Mouse (Mus musculus): Measurements from ENCODE around the gene Arntl. TPM values are rescaled to one million over a fixed set of nuclear protein-coding genes. Genes with fewer than 3 reads are reported as not detected.

Gene Arntl
- polyA plus RNA-seq, 1 experiment from 2014 or later: 12.3 TPM

- Histone ChIP-seq H3K4me2 (ENCODE audit: low read length) (no peak overlapping the region), H3K9ac (ENCODE audit: low read length) (no peak overlapping the region), H3K4me1 (ENCODE audit: control insufficient read depth, insufficient read depth, low read length) (no peaks in the 10 kb centered on the region), H3K9me3 (replicated peaks; ENCODE audit: control insufficient read depth, low read length) (no peaks in the 10 kb centered on the region), H3K36me3 (ENCODE audit: control insufficient read depth, insufficient read depth, low read length) (peaks cover 7% of the 10 kb centered on the region; the same call in 1 of the 2 replicates), H3K27ac (ENCODE audit: low read depth, low read length) (no peak overlapping the region), H3K27me3 (replicated peaks; ENCODE audit: control insufficient read depth, insufficient read depth, low read length) (no peaks in the 10 kb centered on the region), H3K4me3 (ENCODE audit: low read depth, low read length) (no peak overlapping the region)
- no peak for ATAC-seq
- DNase-seq (ENCODE audit: low spot score): no peak
Measured at GRCm38 (mm10) chr7:113334036-113334435, 126.8 kb downstream of the Arntl start.

- Histone ChIP-seq H3K36me3 (ENCODE audit: control insufficient read depth, insufficient read depth, low read length) (peaks cover 7% of the 10 kb centered on the region; the same call in 1 of the 2 replicates), H3K4me1 (ENCODE audit: control insufficient read depth, insufficient read depth, low read length) (no peaks in the 10 kb centered on the region), H3K9me3 (replicated peaks; ENCODE audit: control insufficient read depth, low read length) (no peaks in the 10 kb centered on the region), H3K4me3 (ENCODE audit: low read depth, low read length) (no peak overlapping the region), H3K9ac (ENCODE audit: low read length) (no peak overlapping the region), H3K27ac (ENCODE audit: low read depth, low read length) (no peak overlapping the region), H3K27me3 (replicated peaks; ENCODE audit: control insufficient read depth, insufficient read depth, low read length) (no peaks in the 10 kb centered on the region), H3K4me2 (ENCODE audit: low read length) (no peak overlapping the region)
- DNase-seq (ENCODE audit: low spot score) (no peak), ATAC-seq (no peak)
- 88% methylated on average over 8 of the region's 8 CpGs for WGBS
Measured at GRCm38 (mm10) chr7:113335250-113335649, 128.0 kb downstream of the Arntl start.

DNA sequence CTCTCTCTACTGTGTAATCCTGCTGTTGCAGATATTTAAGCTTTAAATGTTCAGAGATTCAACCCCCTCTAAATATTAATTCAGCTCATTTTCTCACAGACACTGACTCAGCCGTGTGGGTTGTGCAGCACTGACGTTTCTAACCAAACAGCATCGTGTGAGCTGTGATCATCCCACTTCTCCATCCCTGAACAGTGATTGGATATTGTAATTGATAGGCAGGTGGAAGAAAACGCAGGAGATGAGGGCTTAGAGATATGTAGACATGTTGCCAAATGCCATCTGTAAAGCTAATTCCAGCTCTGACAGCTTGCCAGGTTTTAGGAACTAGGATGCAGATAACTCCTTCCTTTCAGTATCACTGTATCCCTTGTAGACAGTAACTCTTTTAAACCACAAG lies 140.0 kb downstream of the Arntl start:
- Histone ChIP-seq H3K4me3 (ENCODE audit: low read depth, low read length) (no peak overlapping the region), H3K36me3 (ENCODE audit: control insufficient read depth, insufficient read depth, low read length) (no peaks in the 10 kb centered on the region), H3K4me2 (ENCODE audit: low read length) (peak overlapping the region; percentile 9), H3K9ac (ENCODE audit: low read length) (no peak overlapping the region), H3K27me3 (replicated peaks; ENCODE audit: control insufficient read depth, insufficient read depth, low read length) (no peaks in the 10 kb centered on the region), H3K9me3 (replicated peaks; ENCODE audit: control insufficient read depth, low read length) (no peaks in the 10 kb centered on the region), H3K27ac (ENCODE audit: low read depth, low read length) (peak overlapping the region; percentile 33; the same call in 1 of the 2 replicates), H3K4me1 (ENCODE audit: control insufficient read depth, insufficient read depth, low read length) (no peaks in the 10 kb centered on the region)
- ATAC-seq (peak; percentile 99), DNase-seq (ENCODE audit: low spot score) (peak; percentile 91)
- 31% methylated on average over 4 of the region's 4 CpGs for WGBS

DNA sequence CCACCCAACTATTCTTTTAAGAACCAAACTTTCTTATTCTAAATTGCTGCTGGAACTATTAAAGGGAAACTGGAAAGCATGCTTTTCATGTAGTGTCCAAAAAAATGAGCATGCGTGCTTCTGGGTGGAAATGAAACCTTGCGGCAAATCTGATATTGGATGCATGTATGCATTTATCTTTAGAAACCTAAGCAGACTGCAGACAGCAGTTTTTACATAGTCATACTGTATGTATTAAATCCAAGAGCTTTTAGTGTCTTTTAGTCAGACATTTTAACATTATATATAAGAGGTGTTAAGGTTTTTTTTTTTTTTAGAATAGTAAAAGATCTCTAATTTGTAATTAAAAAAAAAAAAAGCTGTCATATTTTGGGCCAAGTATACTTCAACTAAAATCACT lies 140.4 kb downstream of the Arntl start:
- Histone ChIP-seq H3K27ac (ENCODE audit: low read depth, low read length) (0 out of 2 replicates have a peak overlapping the region, but pooled peaks have one; percentile 33), H3K36me3 (ENCODE audit: control insufficient read depth, insufficient read depth, low read length) (no peaks in the 10 kb centered on the region), H3K4me1 (ENCODE audit: control insufficient read depth, insufficient read depth, low read length) (no peaks in the 10 kb centered on the region), H3K27me3 (replicated peaks; ENCODE audit: control insufficient read depth, insufficient read depth, low read length) (no peaks in the 10 kb centered on the region), H3K9me3 (replicated peaks; ENCODE audit: control insufficient read depth, low read length) (no peaks in the 10 kb centered on the region), H3K9ac (ENCODE audit: low read length) (no peak overlapping the region), H3K4me2 (ENCODE audit: low read length) (no peak overlapping the region), H3K4me3 (ENCODE audit: low read depth, low read length) (no peak overlapping the region)
- DNase-seq (ENCODE audit: low spot score): no peak
- peak; percentile 52; the same call in 1 of the 2 replicates for ATAC-seq
- 89% methylated on average over 2 of the region's 2 CpGs for WGBS

DNA sequence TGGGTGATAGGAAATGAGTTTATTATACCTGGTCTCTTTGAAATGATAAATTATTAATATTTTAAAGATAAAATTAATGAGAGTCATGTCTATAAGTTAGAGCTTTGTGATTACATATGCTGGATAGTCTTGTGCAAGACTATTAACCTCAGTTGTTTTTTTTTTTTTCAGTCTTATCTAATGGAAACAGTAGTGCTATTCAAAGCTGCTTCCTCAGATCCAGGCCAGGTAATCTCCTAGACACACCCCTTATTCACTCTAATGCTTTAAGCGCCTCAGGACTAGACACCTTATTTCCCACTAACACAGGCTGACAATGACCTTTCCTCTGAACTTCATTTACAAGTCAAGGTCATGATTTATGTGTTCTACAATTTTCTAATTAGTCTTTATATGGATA lies 141.8 kb downstream of the Arntl start:
- 89% methylated on average over 1 of the region's 1 CpGs for whole genome bisulfite sequencing
- H3K36me3 ChIP-seq (ENCODE audit: control insufficient read depth, insufficient read depth, low read length): no peaks in the 10 kb centered on the region
- no peak overlapping the region for H3K4me3 ChIP-seq (ENCODE audit: low read depth, low read length)

More for the DNA sequence above, 141.8 kb downstream of the Arntl start:
- Histone ChIP-seq H3K4me2 (ENCODE audit: low read length) (no peak overlapping the region), H3K9me3 (replicated peaks; ENCODE audit: control insufficient read depth, low read length) (no peaks in the 10 kb centered on the region), H3K9ac (ENCODE audit: low read length) (no peak overlapping the region), H3K4me1 (ENCODE audit: control insufficient read depth, insufficient read depth, low read length) (no peaks in the 10 kb centered on the region), H3K27me3 (replicated peaks; ENCODE audit: control insufficient read depth, insufficient read depth, low read length) (no peaks in the 10 kb centered on the region), H3K27ac (ENCODE audit: low read depth, low read length) (no peak overlapping the region)
- ATAC-seq (no peak), DNase-seq (ENCODE audit: low spot score) (no peak)

Other genes with a start within 250 kb of the Arntl start
- gene Btbd10, start 161.9 kb downstream of the Arntl start, polyA plus RNA-seq (2014; fragmentation: Nextera tagmentation; extraction: Ambion mirVana): 65.6 and 79.1 TPM in 2 replicates
- not detected in 2 replicates for gene Pth, start 181.1 kb downstream of the Arntl start, polyA plus RNA-seq (2014; fragmentation: Nextera tagmentation; extraction: Ambion mirVana)